Mouse (Mus musculus) C2C12 (cell line): ENCODE measurements around the gene Sept9. TPM values are rescaled to one million over a fixed set of nuclear protein-coding genes. Genes with fewer than 3 reads are reported as not detected.

ENCODE experiments used
- H3K27me3 ChIP-seq: one replicate; pipeline ENCODE4 v1.6.1; 2011; ENCODE audit not compliant: control insufficient read depth, insufficient read depth, insufficient read length
- H3K36me3 ChIP-seq: one replicate; pipeline ENCODE4 v1.6.1; 2011; ENCODE audit not compliant: control insufficient read depth, insufficient read depth
- H3K4me3 ChIP-seq: one replicate; pipeline ENCODE4 v1.5.1; 2011; ENCODE audit warnings: mild to moderate bottlenecking, control low read depth; ENCODE audit not compliant: poor library complexity, insufficient read depth, severe bottlenecking
- H3K79me2 ChIP-seq: one replicate; pipeline ENCODE4 v1.6.1; 2011; ENCODE audit not compliant: control insufficient read depth, insufficient read depth
- H3K79me3 ChIP-seq: one replicate; pipeline ENCODE4 v1.6.1; 2011; ENCODE audit warnings: low read depth, control low read depth
- H3ac ChIP-seq: one replicate; pipeline ENCODE3; 2011; ENCODE audit warnings: low read depth; ENCODE audit not compliant: control insufficient read depth, insufficient read length
- CEBPB ChIP-seq: IDR thresholded peaks from one replicate; pipeline ENCODE4 v1.6.1; 2011; ENCODE audit warnings: low read depth, mild to moderate bottlenecking, control low read depth, moderate library complexity
- CTCF ChIP-seq: IDR thresholded peaks from one replicate; pipeline ENCODE4 v1.5.1; 2011; ENCODE audit not compliant: control insufficient read depth, insufficient read depth, insufficient read length
- FOSL1 ChIP-seq: IDR thresholded peaks from one replicate; pipeline ENCODE4 v1.8.0; 2011; ENCODE audit warnings: mild to moderate bottlenecking, low read length; ENCODE audit not compliant: poor library complexity, insufficient read depth, severe bottlenecking
- MAX ChIP-seq: IDR thresholded peaks from one replicate; pipeline ENCODE4 v1.6.1; 2011; ENCODE audit warnings: mild to moderate bottlenecking, control low read depth
- MYOD1 ChIP-seq: IDR thresholded peaks from one replicate; pipeline ENCODE4 v1.6.1; 2011; ENCODE audit warnings: low read depth; ENCODE audit not compliant: control insufficient read depth, insufficient read length
- MYOG ChIP-seq: IDR thresholded peaks from one replicate; pipeline ENCODE4 v1.6.1; 2011; ENCODE audit not compliant: control insufficient read depth, insufficient read length; ENCODE audit errors: extremely low read depth
- USF1 ChIP-seq: IDR thresholded peaks from one replicate; pipeline ENCODE4 v1.6.1; 2011; ENCODE audit warnings: low read depth, mild to moderate bottlenecking, control low read depth, moderate library complexity
- polyA plus RNA-seq: library from polyadenylated mRNA; unstranded; fragments of >200 nt; fragmentation: generic; extraction: Trizol; gene quantifications from one replicate; pipeline ENCODE4 v1.2.1, GENCODE M21; 2012; ENCODE audit warnings: missing spikeins

Gene Sept9
- polyA plus RNA-seq, 1 experiment = 266 TPM

DNA sequence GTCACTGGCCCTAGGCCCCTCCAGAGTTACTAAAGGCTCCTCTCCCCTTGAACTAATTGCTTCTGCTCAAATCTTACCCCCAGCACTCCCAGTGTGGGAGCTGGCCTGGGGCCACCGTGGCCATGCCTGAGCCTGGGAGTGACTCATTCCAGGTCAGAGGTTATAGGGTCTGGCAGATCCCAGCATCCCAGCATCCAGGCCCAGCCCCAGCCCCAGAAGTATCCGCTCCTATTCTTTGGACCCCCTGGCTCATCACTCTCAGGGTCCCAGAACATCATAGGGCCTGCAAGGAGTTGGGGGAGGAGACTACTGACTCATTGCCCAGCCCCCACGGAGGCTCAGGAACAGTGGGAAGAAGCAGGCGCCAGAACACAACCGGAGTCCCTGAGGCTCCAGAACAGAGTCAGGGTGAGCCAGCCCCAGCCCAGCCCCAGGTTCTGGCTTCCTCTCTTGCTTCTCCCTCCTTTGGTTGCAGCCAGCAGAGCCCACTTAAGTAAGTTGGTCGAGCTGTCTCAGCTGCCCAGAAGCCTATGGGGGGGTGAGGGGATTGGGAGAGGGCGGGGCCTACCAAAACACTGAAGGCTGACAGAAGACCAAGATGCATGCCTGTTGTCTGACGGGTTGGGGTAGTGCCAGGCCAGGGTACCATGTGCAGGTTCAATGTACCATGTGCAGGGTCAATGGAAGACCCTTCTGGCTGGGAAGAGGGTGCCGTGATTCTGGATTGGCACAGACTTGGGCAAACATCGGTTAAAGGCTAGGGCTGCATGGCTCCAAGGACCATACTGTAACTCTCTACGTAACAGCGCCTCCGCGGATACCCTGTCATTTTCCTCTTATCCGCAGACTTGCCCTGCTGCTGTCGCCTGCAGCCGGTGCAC is 132.1 kb downstream of the Sept9 start:
- Histone ChIP-seq H3K79me3 (peaks cover 96% of the 10 kb centered on the region), H3ac (no peak overlapping the region), H3K36me3 (peaks cover 8% of the 10 kb centered on the region), H3K27me3 (no peaks in the 10 kb centered on the region), H3K79me2 (peaks cover 100% of the 10 kb centered on the region), H3K4me3 (no peak overlapping the region)
- TF ChIP-seq FOSL1 = no peak
- TF ChIP-seq CEBPB = no peak
- TF ChIP-seq CTCF = no peak
- no peak for TF ChIP-seq MYOG
- no peak for TF ChIP-seq USF1
- TF ChIP-seq MYOD1 = no peak
- no peak for TF ChIP-seq MAX

DNA sequence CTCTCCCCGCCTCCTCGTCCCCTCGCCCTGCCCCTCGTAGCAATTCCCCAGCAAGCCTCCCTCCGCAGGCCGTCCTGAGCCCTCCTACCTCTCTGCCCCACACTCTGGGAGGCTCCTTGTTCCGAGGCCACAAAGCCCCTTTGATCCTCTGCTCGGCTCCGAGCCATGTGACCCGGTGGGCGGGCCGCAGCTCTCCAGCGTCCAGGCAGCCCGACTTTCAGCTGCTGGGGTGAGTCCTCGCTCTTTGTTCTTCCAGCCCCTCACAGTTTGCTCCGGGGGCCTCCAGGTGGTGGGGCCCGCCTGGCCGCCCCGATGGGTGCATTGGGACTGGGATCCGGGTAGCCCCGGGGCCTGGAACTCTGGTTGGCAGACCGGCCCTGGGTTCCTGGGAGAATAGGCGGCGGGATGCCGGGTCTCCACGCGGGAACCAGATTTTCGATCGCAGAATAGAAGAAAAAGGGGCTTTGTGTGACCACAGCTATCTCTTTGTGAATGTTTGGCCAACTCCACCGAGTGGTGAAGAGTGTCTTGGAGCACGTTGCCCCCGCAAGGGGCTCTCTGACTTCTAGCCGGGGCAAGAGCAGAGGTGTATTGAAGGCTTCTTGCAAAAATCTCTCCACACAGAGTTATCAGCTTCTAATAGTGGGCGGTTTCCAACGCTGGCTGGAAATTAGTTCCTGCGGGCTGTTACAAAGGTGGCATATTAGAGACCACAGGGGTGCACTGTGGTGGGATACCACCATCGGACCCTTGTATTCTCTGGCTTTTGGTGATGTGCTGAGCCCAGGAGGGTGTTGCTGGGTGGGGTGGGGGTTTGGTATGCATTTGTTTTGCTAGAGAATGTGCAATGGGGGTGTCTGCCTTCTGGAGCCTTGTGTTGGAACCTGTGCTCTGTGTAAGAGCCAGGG is 133.0 kb downstream of the Sept9 start:
- H3ac ChIP-seq = no peak overlapping the region
- H3K79me2 ChIP-seq = peaks cover 100% of the 10 kb centered on the region
- no peaks in the 10 kb centered on the region for H3K27me3 ChIP-seq
- TF ChIP-seq MYOG (no peak), USF1 (no peak), MAX (no peak), MYOD1 (no peak), CEBPB (no peak), FOSL1 (no peak), CTCF (no peak)
- no peak overlapping the region for H3K4me3 ChIP-seq
- H3K79me3 ChIP-seq = peaks cover 94% of the 10 kb centered on the region
- peaks cover 3% of the 10 kb centered on the region for H3K36me3 ChIP-seq

- no peak overlapping the region for H3K4me3 ChIP-seq
- H3K27me3 ChIP-seq = no peaks in the 10 kb centered on the region
- peaks cover 94% of the 10 kb centered on the region for H3K79me3 ChIP-seq
- no peak for TF ChIP-seq MAX
- TF ChIP-seq CTCF = no peak
- no peak for TF ChIP-seq FOSL1
- no peak for TF ChIP-seq CEBPB
- TF ChIP-seq USF1 = no peak
- TF ChIP-seq MYOG = no peak
- TF ChIP-seq MYOD1 = no peak
- H3K36me3 ChIP-seq = peaks cover 3% of the 10 kb centered on the region
- no peak overlapping the region for H3ac ChIP-seq
- H3K79me2 ChIP-seq = peaks cover 100% of the 10 kb centered on the region
These were observed 133.8 kb downstream of the Sept9 start for GRCm38 (mm10) chr11:117333150-117333715.

- Histone ChIP-seq H3ac (no peak overlapping the region), H3K36me3 (peaks cover 8% of the 10 kb centered on the region), H3K79me2 (peaks cover 100% of the 10 kb centered on the region), H3K4me3 (no peak overlapping the region), H3K79me3 (peaks cover 93% of the 10 kb centered on the region), H3K27me3 (no peaks in the 10 kb centered on the region)
- TF ChIP-seq USF1 = no peak
- no peak for TF ChIP-seq CEBPB
- TF ChIP-seq FOSL1 = no peak
- no peak for TF ChIP-seq CTCF
- TF ChIP-seq MYOG = no peak
These were observed 134.6 kb downstream of the Sept9 start for GRCm38 (mm10) chr11:117334101-117334500.

- Histone ChIP-seq H3K27me3 (no peaks in the 10 kb centered on the region), H3K36me3 (peaks cover 11% of the 10 kb centered on the region), H3K79me2 (peaks cover 100% of the 10 kb centered on the region), H3K4me3 (no peak overlapping the region), H3K79me3 (peaks cover 93% of the 10 kb centered on the region), H3ac (no peak overlapping the region)
- no peak for TF ChIP-seq CTCF
- no peak for TF ChIP-seq CEBPB
- TF ChIP-seq USF1 = no peak
- no peak for TF ChIP-seq MYOD1
- TF ChIP-seq MYOG = no peak
- TF ChIP-seq FOSL1 = no peak
- TF ChIP-seq MAX = no peak
These were observed 135.7 kb downstream of the Sept9 start for GRCm38 (mm10) chr11:117335146-117335545.
